Mouse (Mus musculus): ENCODE data around the gene Wdr38.
"Not testable (repeated sequence)": the region's sequence is repeated elsewhere in the genome, so short reads cannot be mapped to it uniquely, and the experiment has no call there.

The Wdr38 gene

GRCm38 (mm10) chr2:38992452-38992851 is 4.8 kb upstream of the Wdr38 start:
- DNase-seq (ENCODE audit: low read depth, low spot score), result no peak

DNA sequence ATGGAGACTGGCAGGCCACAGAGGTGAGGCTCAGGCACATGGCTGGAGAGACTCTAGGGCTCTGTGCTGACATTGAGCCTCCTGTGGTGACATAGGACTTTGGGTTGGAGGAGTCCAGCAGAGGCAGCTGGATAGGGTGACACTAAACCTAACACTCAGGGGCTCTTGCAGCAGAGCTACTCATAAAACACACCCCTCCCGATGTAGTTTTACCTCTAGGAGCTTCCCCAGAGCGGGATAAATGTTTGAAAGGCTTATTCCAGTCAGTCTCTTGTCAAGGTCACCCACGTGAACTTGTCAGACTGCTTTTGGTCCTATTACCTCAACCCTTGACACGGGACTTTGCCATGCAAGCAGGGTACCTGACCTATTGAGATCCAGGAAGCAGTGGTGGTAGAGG is 2.1 kb downstream of the Wdr38 start:
- no peak for DNase-seq (ENCODE audit: low read depth, low spot score)

DNA sequence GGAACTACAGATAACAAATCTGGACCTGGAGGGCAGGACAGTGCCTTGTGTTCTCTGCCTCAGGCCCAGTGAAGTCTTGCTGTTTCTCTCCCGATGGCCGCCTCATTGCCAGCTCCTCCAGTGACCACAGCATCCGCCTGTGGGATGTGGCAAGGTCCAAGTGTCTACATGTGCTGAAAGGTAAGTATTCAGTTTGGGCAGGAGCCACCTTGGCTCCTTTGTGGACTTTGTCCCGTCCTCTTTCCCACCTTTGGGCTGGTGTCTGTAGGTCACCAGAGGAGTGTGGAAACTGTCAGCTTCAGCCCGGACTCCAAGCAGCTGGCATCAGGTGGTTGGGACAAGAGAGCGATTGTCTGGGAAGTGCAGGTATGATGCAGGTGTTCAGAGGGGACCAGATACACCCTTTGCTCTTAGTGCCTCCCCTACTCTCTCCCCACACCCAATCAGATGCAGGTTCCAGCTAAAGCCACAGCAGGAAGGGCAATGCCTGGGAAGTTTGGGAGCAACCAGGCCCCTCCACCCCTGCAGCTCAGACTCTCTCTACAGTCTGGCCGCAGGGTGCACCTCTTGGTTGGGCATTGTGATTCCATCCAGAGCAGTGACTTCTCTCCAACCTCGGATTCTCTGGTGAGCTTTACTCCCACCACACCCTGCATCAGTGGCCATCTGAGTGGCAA is 2.8 kb downstream of the Wdr38 start:
- no peak for DNase-seq (ENCODE audit: low read depth, low spot score)

DNA sequence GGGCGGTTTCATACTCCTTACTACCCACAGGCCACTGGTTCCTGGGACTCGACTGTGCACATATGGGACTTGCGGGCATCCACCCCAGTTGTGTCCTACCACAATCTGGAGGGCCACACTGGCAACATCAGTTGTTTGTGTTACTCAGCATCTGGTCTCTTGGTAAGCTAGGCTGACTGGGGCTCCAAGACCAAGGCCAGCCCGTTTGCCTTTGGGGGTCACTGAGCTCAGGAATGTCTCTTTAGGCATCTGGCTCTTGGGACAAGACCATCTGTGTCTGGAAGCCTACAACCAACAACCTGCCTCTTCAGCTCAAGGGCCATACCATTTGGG is 3.3 kb downstream of the Wdr38 start:
- no peak for DNase-seq (ENCODE audit: low read depth, low spot score)

DNA sequence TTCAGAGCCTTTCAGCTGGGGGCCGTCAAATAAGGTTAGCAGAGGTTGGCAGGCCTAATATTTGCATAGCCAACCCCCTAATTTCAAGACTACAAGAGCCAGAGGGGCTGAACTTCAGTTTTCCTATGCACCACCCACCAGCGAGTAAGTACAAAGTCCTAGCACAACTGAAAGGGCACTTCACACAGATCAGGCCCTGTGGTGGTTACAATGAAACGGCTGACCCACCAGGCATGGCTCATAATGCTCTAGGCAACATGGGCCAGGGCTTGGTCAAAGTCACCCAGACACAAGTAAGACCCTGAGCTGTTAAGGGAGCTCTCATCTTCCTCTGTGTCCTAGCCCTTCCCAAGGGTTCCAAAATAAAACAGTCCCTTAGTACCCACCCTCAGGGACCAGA is 4.6 kb downstream of the Wdr38 start:
- no peak for DNase-seq (ENCODE audit: low read depth, low spot score)

GRCm38 (mm10) chr2:39003106-39003505 is 5.8 kb downstream of the Wdr38 start:
- no peak for DNase-seq (ENCODE audit: low read depth, low spot score)

DNA sequence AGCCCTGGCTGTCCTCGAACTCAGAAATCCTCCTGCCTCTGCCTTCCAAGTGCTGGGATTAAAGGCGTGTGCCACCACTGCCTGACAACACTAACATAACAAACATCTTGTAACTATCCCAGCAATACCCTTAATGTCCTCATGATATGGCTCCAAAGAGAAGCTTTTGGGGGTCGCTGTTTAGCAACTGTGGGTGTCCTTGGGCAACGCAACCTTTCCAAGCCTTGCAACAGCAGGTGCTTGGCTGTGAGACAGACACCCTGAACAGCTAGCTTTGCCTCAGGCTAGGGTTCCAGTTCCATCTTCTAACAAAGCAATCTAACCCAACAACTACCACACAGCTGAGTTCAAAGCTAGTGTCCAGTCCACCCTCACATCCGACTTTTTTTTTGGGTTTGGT is 6.2 kb downstream of the Wdr38 start:
- DNase-seq (ENCODE audit: low read depth, low spot score), result no peak

DNA sequence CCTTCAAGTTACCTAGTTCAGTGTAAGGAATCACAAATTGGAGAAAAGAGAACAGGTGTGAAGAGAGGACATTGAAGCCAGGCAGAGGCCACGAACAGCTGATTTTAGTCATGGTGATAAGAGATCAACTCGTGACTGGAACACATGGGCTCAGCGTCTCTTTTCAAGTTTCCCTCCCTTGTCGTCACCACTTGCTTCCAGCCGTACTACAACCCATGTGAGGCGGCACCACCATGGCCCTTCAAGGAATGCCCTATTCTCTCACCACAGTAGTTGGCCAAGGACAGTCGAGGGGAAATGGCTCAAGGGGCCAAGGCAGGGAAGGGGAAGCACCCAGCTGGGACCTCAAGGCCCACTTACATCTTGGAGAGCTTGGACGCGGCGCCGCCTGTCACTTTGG is 7.1 kb downstream of the Wdr38 start:
- no peak for DNase-seq (ENCODE audit: low read depth, low spot score)

DNA sequence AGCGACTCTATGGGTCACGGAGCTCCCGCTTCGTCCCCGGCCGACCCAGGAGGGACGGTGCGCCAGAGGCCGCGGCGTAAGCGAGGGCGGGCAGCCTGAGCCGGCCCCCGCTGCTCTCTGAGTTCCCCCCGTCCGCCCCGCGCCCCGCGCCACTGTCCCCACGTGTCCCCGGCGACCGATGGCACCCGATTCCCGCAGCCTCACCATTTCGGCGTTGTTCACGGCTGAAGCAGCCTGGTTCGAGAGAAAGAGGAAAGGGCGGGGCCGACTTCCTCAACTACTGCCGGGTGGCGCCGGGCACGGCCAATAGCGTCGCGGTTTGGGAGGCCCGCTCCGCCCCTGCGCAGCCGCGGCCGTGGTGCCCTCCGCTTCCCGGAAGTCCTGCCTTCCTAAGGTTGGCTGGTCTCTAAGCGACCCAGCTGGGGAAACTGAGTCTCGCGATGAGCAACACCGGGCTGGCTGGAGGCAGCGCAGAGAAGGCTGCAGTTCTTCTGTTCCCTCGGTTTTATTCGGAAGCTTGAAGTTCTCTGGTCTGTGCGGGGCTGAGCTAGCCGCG is 7.7 kb downstream of the Wdr38 start, which contains the start of gene Arpc5l:
Gene Arpc5l, plus strand, starts transcription at position 469 of the 556 bp plus-strand sequence.
- DNase-seq (ENCODE audit: low read depth, low spot score), result peak; percentile 85

GRCm38 (mm10) chr2:39005574-39006079 is 8.4 kb downstream of the Wdr38 start, which contains the start of gene Rpl35:
TSS of gene Rpl35 (minus strand) at chr2:39005624.
- DNase-seq (ENCODE audit: low read depth, low spot score), result no peak

DNA sequence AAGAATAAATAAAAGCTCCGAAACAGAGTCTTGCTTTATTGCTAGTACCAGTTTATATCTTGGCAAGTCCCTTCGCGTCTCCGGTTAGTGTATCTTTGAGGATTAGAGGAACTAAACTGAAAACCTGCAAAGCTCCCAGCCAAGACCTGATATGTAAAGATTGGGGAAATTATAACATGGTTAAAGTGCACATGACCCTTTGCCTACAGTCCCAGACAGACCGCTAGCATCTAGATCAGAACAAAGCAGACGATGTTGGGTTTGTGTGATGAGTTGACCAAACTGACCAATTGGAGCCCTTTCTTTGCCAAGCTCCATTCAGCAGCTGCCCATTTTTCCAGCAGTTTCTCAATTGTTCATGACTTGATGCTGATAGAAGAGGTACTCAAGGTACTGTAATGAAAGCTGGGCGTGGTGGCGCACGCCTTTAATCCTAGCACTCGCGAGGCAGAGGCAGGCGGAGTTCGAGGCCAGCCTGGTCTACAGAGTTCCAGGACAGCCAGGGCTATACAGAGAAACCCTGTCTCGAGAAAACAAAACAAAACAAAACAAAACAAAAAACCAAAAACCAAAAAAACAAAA is 9.0 kb downstream of the Wdr38 start:
- DNase-seq (ENCODE audit: low read depth, low spot score), result no peak

DNA sequence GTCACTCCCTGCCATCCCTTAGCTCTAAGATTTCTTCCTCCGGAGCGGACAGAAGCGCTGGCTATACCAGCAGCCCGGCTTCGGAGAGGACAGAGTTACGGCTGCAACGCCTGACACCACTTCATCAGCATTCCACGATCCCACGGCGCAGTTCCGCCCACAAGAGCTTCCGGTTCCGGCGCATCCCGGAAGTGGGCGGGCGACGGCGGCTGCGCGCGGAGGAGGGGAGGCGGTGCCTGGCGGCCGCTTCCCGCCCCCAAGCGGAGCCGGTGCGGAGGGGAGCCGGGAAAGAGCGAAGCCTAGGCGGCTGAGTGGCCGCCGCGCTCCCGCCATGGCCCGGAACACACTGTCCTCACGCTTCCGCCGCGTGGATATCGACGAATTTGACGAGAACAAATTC is 10.6 kb downstream of the Wdr38 start:
- DNase-seq (ENCODE audit: low read depth, low spot score), result peak; percentile 88

DNA sequence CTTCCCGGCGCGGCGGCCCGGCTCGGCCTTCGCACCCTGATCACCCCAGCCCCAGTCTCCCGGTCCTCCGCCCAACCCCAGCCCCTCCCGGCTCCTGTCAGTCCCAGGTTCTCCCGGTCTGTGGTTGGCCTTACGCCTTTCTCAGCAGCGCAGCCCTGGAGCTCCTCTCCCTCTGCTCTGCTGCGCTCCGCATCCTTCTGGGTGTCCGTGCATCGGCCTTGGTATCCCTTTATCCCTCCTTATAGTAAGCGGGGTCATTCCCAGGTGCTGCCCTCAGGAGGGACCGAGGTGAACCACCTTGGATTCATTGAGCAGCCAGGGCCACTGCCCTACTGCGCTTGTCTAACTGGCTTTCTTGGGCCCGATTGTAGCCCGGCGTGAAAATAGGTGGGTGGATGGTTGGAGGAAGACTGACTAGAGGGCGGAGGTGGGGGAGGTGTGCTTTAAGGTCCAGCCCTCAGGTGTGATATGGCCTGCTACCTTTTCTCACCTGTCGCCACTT is 11.1 kb downstream of the Wdr38 start:
- no peak for DNase-seq (ENCODE audit: low read depth, low spot score)

- no peak for DNase-seq (ENCODE audit: low read depth, low spot score)
Measured at GRCm38 (mm10) chr2:39008954-39009365, 11.7 kb downstream of the Wdr38 start.

- not testable (repeated sequence) for DNase-seq (ENCODE audit: low read depth, low spot score)
Measured at GRCm38 (mm10) chr2:39010144-39010543, 12.9 kb downstream of the Wdr38 start.

- DNase-seq (ENCODE audit: low read depth, low spot score), result no peak
Measured at GRCm38 (mm10) chr2:39011264-39011663, 14.0 kb downstream of the Wdr38 start.

DNA sequence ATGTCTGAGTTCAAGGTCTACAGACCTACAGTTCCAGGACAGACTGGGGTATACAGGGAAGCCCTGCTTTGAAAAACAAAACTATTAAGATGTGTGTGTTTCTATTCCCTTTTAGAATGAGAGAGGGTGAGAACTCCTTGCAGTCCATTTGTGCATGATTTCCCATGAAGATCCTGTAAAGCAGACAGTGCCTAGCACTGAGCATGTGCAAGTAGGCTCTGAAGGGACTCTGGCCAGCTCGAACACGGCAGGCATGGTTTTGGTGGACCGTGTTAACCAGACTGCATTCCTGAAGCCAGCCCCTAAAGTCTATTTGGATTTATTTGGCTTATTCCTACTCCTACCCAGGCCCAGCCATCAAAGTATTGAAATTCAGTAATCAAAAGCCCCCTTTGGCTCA is 14.7 kb downstream of the Wdr38 start:
- DNase-seq (ENCODE audit: low read depth, low spot score), result no peak

- DNase-seq (ENCODE audit: low read depth, low spot score), result no peak
Measured at GRCm38 (mm10) chr2:39012768-39013279, 15.5 kb downstream of the Wdr38 start.

DNA sequence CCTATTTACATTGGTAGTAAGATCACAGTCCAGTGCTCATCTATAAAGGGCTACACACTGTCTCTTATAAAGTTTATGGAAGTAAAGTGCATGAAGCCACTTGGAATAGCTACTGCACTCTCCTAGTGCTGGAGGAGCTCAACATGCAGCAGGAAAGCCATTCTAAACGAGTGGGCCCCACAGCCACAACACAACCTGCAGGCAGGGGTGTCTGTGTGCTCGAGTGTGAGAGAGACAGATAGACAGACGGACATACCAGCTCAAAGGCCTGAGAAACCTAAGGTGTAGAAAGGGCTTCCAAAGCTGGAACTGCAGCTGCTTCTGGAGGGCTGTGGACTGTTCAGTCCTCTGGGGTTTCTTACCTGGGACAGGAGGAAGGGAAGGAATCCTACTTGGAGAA is 19.3 kb downstream of the Wdr38 start:
- DNase-seq (ENCODE audit: low read depth, low spot score), result no peak

DNA sequence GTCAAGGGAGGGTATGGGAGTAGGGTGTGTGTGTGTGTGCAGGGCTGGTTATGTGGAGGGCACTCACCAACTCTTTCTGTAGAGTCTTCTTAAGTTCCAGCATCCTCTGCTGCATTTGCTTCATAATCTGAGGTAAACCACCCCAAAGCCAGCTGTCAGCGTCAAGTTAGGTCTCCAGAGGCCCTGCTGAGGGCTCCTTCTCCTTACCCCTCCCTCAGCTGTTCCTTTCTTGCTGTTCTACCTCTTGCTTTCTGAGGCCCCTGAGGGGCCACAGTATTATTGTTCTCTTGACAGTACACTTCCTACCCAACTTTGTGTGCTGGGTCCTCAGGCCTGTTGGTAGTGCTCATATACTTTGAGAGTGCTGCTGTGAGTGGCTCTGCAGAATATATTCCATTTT is 22.7 kb downstream of the Wdr38 start:
- DNase-seq (ENCODE audit: low read depth, low spot score), result no peak

- no peak for DNase-seq (ENCODE audit: low read depth, low spot score)
Measured at GRCm38 (mm10) chr2:39031611-39032010, 34.3 kb downstream of the Wdr38 start.

DNA sequence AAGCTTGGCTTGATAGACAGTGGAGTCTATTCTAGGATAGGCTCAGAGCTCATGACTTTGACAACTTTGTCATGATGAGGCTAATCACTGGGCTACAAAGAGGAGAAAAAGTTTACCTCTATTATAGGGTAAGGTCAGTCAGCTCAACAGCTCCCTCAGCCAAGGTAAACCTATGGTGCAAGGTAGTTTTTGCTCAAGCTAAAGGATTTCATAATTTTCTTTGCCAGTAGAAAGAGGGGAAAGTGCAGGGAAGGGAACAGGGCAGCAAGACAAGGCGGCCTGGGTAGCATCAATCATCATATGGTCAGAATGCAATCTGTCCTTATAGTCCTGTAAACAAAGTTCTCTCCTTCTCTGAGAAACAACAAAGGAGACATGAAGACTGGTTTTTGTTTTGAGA is 42.9 kb downstream of the Wdr38 start:
- no peak for DNase-seq (ENCODE audit: low read depth, low spot score)

DNA sequence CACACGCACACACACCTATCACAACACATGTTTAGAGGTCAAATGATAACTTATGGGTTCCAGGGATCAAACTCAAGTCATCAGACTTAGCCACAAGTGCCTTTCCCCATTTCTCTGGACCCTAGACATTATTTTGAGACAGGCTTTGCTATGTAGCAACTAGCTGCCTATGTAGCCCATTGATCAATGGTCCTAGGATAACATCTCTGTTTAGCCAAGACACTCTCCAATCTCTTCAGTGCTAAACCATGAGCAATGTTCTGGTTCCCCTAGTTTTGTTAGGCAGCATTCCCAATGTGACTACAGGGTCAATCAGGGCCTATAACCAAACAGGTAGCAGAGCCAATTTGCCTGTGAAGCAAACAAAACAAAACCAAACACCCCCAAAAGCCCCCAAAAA is 51.2 kb downstream of the Wdr38 start:
- DNase-seq (ENCODE audit: low read depth, low spot score), result no peak

Data from forelimb bud, embryonic 11.5 days (tissue).